Comparison of ENCODE assay signal across 9 mouse cellular contexts in genomic region chr12:3955371-3955770, GRCm38 (mm10). TPM values are rescaled to one million over a fixed set of nuclear protein-coding genes. Genes with fewer than 3 reads are reported as not detected.
DNase-seq lines count a peak whose midpoint lies in the region; ATAC-seq and TF ChIP-seq lines count a peak whose summit lies in the region.
"Had no signal": no experiment of that assay in that cellular context is flagged by ENCODE, and none has a peak within 500 bp of the region (broad histone marks: within the 10 kb centered on the region; RNA-seq: fewer than 3 reads in every experiment).

No protein-coding gene starts in this region.

- peaks cover 19% of the 10 kb centered on the region for H3K27me3 ChIP-seq in intestine, embryonic 14.5 days (replicated peaks; ENCODE audit: control insufficient read depth, insufficient read depth, low read length)
- 0 out of 2 replicates have a peak, but pooled peaks cover 13% of the 10 kb centered on the region for H3K27me3 ChIP-seq in intestine, postnatal 0 days (replicated peaks; ENCODE audit: control insufficient read depth, insufficient read depth, low read length)
- peaks cover 27% of the 10 kb centered on the region for H3K27me3 ChIP-seq in Patski

- no peak overlapping the region for H3K27ac ChIP-seq in intestine, embryonic 14.5 days (ENCODE audit: low read depth)
- H3K27ac ChIP-seq in intestine, postnatal 0 days (ENCODE audit: low read depth, low read length), result no peak overlapping the region
- H3K27ac ChIP-seq: macrophage had no signal

- POLR2A ChIA-PET in Patski (lab: Charles Lee), result no interaction called here

- H3K4me1 ChIP-seq in intestine, embryonic 14.5 days (replicated peaks; ENCODE audit: control insufficient read depth, insufficient read depth, low read length), result 0 out of 2 replicates have a peak, but pooled peaks cover 1% of the 10 kb centered on the region
- H3K4me1 ChIP-seq in intestine, postnatal 0 days (replicated peaks; ENCODE audit: control insufficient read depth, insufficient read depth, low read length), result peaks cover 2% of the 10 kb centered on the region; the same call in 1 of the 2 replicates

- H3K9ac ChIP-seq in intestine, embryonic 14.5 days (ENCODE audit: low read length), result no peak overlapping the region
- no peak overlapping the region for H3K9ac ChIP-seq in intestine, postnatal 0 days (ENCODE audit: low read depth, low read length)

- H3K4me3 ChIP-seq in intestine, embryonic 14.5 days (ENCODE audit: low read depth, low read length), result no peak overlapping the region
- no peak overlapping the region for H3K4me3 ChIP-seq in intestine, postnatal 0 days (ENCODE audit: low read depth, low read length)

- peak; percentile 67 for DNase-seq in intestine, embryonic 14.5 days (ENCODE audit: low spot score)
- DNase-seq in 416B (ENCODE audit: low read depth) (peak; percentile 54), Patski (ENCODE audit: low read depth, low spot score) (peak; percentile 15)
- peak; percentile 69 for DNase-seq in hindlimb bud, embryonic 11.5 days (ENCODE audit: extremely low spot score, low read depth, low spot score)
- DNase-seq in right cerebral cortex, postnatal 4 days, result no peak
- DNase-seq in gastrocnemius, postnatal 10 days, result no peak

- no peaks in the 10 kb centered on the region for H3K36me3 ChIP-seq in intestine, embryonic 14.5 days (ENCODE audit: control insufficient read depth, insufficient read depth, low read length)
- H3K36me3 ChIP-seq in intestine, postnatal 0 days (ENCODE audit: control insufficient read depth, insufficient read depth), result no peaks in the 10 kb centered on the region

- WGBS in intestine, embryonic 14.5 days, result 27% methylated on average over 10 of the region's 10 CpGs
- WGBS in intestine, postnatal 0 days, result 31% methylated on average over 10 of the region's 10 CpGs

- no peak for ATAC-seq in intestine, embryonic 14.5 days (replicated peaks; ENCODE audit: low FRiP score, low TSS enrichment, low read depth)
- ATAC-seq in intestine, postnatal 0 days, result no peak
- ATAC-seq in Patski, result no peak
- no peak for ATAC-seq in erythroid progenitor cell, adult 5-6 weeks (replicated peaks; ENCODE audit: low FRiP score, poor library complexity, severe bottlenecking)

- CTCF ChIA-PET in Patski (lab: Charles Lee), result no interaction called here

- TF ChIP-seq CTCF in intestine, postnatal 0 days (IDR thresholded peaks at IDR 0.05; ENCODE audit: low read depth), result no peak
- TF ChIP-seq CTCF in Patski (IDR thresholded peaks at IDR 0.05), result no peak

- H3K9me3 ChIP-seq in intestine, embryonic 14.5 days (ENCODE audit: control insufficient read depth, low read length), result no peaks in the 10 kb centered on the region
- H3K9me3 ChIP-seq in intestine, postnatal 0 days (ENCODE audit: control insufficient read depth), result no peaks in the 10 kb centered on the region

- in situ Hi-C loops in Patski (cut with MboI; ENCODE audit: low pct_unique_long_range_greater_than_20kb), result no loop called here

- no peak overlapping the region for H3K4me2 ChIP-seq in intestine, embryonic 14.5 days (ENCODE audit: low read length)
- H3K4me2 ChIP-seq in intestine, postnatal 0 days (replicated peaks; ENCODE audit: low read depth), result no peak overlapping the region

RNA-seq across cellular contexts. Expression of gene Pomc, which starts 0.6 kb away (rescaled TPM):
- 3.2 TPM in 2 replicates for polyA plus RNA-seq in intestine, embryonic 14.5 days (2014; fragmentation: Nextera tagmentation; extraction: Ambion mirVana)
- polyA plus RNA-seq in intestine, postnatal 0 days (2015; fragmentation: Nextera tagmentation; extraction: Ambion mirVana), result 1.0 and 1.3 TPM in 2 replicates
- not detected for polyA plus RNA-seq in Patski (2021)
- 4.2 TPM in 1 of 2 replicates, not detected in the other for total RNA-seq in erythroid progenitor cell, adult 5-6 weeks (2015; ENCODE audit: low replicate concordance)
- total RNA-seq in erythroid progenitor cell, adult 5-6 weeks (2017; ENCODE audit: low replicate concordance), result not detected in 2 replicates
- under 1 TPM; 0.49 to 0.54 TPM for total RNA-seq in gastrocnemius, postnatal 10 days (2021)

Comparison
In these comparisons a context has a peak if more than half of its experiments do, and no peak if none do; other contexts are left out.
1. DNase-seq: peak in intestine, embryonic 14.5 days (single experiment), 416B (single experiment), Patski (single experiment) and hindlimb bud, embryonic 11.5 days (single experiment); none in right cerebral cortex, postnatal 4 days (single experiment) and gastrocnemius, postnatal 10 days (single experiment).